Comparison of ENCODE assay signal across 11 mouse cellular contexts in the genomic region with DNA sequence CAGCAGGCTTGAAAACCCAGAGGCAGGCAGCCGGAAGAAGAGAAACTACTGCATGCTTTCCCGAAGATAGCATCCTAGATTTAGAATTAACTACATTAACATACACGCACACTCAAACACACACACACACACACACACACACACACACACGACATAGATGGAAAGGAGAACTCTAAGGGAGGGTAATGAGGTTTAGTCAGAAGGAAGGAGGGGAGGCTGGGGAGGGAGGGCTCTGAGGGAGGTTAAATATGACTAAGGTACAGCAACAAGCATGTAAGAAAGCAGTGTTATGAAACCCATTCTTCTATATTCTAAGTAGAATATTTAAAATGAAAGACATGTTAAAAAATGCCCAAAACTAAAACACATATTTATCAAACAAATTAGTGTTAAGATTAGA.
"Had no signal": no experiment of that assay in that cellular context is flagged by ENCODE, and none has a peak within 500 bp of the region (broad histone marks: within the 10 kb centered on the region; RNA-seq: fewer than 3 reads in every experiment).

No protein-coding gene starts in this region.

- H3K27ac ChIP-seq: kidney, embryonic 15.5 days; left cerebral cortex, adult 2 months; macrophage; midbrain, embryonic 13.5 days; stomach, postnatal 0 days had no signal

- H3K4me1 ChIP-seq: kidney, embryonic 15.5 days had no signal

- H3K9ac ChIP-seq: kidney, embryonic 15.5 days; lung, embryonic 14.5 days; midbrain, embryonic 13.5 days had no signal

- H3K4me3 ChIP-seq: kidney, embryonic 15.5 days; left cerebral cortex, adult 2 months; midbrain, embryonic 13.5 days had no signal

- H3K4me2 ChIP-seq: kidney, embryonic 15.5 days; liver, embryonic 11.5 days; lung, embryonic 14.5 days; midbrain, embryonic 13.5 days had no signal

- ATAC-seq: lung, postnatal 0 days had no signal

- H3K9me3 ChIP-seq: kidney, embryonic 15.5 days; midbrain, embryonic 13.5 days had no signal

- H3K27me3 ChIP-seq: kidney, embryonic 15.5 days; midbrain, embryonic 13.5 days had no signal

- DNase-seq: kidney, adult 8-10 months; kidney, postnatal 10 days; thymus, postnatal 4 days had no signal
